Mouse (Mus musculus) left cerebral cortex, postnatal 4 days (tissue): ENCODE measurements around the gene Urb1. TPM values are rescaled to one million over a fixed set of nuclear protein-coding genes. Genes with fewer than 3 reads are reported as not detected.
"Not testable (repeated sequence)": the region's sequence is repeated elsewhere in the genome, so short reads cannot be mapped to it uniquely, and the experiment has no call there.

ENCODE experiments used
- DNase-seq: peaks from one replicate; pipeline ENCODE4 v3.0.0-alpha.2; 2022
- intact Hi-C: fragments of 180-260 bp; cut with DNase I; formaldehyde crosslinking; loops from one replicate; pipeline ENCODE4 v1.15.1; 2025
- total RNA-seq, 2 experiments: library from RNA; stranded (reverse); gene quantifications; 2 replicates each; pipeline ENCODE4 v1.2.3; 2021

The Urb1 gene
- total RNA-seq, 2 experiments from 2014 or later, result 15.9 to 18.5 TPM

- no peak for DNase-seq
- intact Hi-C loops, result no loop called here
Measured at GRCm38 (mm10) chr16:90826041-90826440, 15.8 kb upstream of the Urb1 start.

DNA sequence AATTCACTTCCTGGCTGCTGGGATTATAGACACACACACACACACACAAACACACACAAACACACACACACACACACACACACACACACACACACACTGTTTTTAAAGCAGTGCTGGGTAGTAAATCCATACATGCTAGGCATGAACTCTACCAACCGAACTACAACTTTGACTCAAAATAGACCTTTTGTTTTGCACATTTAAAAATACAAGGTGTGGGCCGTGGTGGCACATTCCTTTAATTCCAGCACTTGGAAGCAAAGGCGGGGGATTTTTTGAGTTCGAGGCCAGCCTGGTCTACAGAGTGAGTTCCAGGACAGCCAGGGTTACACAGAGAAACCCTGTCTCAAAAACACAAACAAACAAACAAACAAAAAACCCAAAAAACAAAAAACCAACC is 13.8 kb upstream of the Urb1 start:
- DNase-seq, intact Hi-C loops: not testable (repeated sequence)

DNA sequence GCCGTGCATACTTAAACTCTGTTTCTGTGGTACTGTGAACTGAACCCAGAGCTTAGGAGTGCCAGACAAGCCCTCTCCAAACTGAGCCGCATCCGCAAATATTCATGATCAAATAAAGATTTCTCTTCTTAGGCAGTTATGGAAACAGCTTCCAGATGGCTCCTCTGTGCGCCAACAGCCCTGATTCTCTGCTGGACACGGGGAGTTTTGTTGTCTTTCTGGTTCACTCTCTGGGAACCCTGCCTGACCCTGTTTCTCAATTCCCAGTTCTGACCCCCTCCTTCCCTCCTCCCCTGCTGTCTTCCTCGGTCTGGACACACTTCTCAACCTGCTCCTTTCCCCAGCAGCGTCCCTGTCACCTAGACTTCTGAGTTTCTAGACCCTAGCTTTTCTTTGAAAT is 12.8 kb upstream of the Urb1 start:
- intact Hi-C loops, result no loop called here
- DNase-seq, result no peak

DNA sequence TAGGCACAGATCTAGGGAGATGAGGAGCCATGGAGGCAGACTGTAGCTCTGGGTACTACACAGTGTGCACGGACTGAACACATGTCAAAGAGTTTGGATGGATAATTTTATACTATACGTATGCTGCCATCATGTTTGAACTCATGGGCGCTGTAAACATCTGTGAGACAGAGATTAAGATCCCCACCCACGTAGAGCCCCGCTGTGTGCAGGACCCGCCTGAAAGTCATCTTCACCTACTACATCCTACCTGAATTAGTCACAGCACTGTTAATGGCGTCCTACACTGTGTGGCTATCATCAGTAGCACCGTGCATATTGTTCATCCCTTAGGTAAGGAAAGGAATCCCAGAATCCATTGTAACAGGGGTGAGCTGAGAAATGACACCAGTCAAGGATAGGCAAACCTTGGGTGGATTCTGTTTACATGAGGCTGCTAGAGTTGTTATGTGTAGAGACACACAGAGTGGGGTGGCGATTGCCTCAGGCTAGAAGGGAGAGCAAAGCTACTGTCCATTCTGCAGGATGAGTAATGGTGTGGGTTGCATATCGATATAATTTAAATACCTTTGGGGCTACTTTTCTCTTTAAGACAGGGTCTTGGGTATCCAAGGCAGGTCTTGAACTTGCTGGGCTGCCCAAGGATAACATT is 12.2 kb upstream of the Urb1 start:
- DNase-seq, result no peak
- intact Hi-C loops, result no loop called here

GRCm38 (mm10) chr16:90821046-90821697 is 11.0 kb upstream of the Urb1 start:
- intact Hi-C loops, result no loop called here
- no peak for DNase-seq

- intact Hi-C loops, result no loop called here
Measured at GRCm38 (mm10) chr16:90820326-90820725, 10.1 kb upstream of the Urb1 start.

DNA sequence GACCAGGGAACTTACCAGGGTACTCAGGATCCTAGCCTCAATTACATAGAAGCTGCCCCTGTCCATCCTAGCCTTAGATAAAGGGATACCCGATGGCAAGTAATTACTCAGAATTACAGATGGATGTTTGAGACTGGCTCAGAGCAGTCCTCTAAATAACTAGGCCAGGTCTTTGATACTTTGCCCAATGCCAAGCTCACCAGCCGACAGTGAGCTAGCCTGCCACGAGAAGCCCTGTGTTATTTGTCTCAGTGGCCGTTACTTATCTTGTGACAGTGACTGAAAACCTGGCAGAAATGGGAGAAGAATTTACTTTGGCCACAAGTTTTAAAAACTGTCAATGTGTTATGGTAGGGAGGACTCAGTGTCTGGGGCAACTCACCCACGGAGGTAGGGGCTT is 1.9 kb upstream of the Urb1 start:
- DNase-seq, result no peak
- intact Hi-C loops, result no loop called here

More at GRCm38 (mm10) chr16:90820326-90820725, 10.1 kb upstream of the Urb1 start:
- no peak for DNase-seq

DNA sequence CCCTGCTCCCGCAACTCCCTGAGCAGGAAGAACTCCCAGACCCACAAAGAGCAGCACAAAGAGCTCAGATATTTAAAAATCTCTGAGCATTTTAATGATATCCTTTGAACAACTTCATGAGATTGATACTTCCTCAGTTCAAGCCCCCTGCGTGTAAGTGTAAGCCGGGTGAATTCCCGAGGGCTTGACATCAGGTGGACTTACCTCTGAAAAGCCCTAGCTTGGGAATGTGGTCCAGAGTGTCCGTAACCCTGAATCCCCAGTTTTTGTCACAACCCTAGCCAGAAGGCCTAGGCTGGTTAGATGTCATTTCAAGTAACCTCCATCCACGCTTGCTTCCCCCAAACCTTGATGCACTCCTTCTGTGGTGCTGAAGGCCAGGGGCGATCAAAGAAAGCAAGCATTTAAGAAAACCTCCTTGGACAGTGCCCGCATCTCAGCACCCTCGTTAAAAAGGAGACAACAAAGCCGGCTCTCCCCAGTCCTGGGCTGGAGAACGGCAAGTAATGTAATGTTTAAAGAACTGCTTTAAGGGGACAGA is 573 bp upstream of the Urb1 start:
- no peak for DNase-seq
- intact Hi-C loops, result no loop called here

DNA sequence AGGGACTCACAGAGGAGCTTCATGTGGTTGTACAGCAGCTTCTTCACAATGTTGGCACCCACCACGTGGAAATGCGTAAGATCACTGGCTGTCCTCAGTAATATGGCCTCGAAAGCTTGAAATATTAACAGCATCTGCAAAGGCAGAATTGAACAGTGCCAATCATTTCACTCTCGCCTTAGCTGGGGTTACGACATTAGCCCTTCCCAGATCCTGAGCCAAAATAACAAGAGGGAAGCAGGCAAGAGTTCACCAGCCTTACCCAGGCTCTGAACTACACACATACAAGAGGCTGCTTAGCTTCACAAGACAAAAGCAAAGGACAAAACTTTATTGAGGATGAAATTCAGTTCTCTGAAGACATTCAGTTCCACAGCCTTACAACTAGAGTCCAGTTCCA is 5.7 kb downstream of the Urb1 start:
- DNase-seq, result no peak
- intact Hi-C loops, result no loop called here

DNA sequence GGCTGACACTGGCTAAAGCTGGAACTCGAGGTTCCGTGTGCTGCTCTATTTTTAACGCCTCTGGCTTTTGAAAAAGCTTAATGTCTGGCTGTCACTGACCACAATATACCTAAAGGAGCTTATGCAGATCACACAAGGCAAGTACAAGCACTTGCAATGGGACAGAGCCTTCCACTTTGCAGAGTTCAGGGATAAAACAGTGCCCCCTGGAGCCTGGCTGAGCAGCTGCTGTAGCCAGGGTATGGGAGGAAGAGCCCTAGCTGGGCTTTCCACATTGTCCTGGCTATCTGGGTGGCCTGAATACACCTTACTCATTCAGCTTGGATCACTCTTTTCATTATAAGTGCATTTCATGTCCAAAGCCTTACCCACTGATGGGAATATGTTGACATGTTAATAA is 8.3 kb downstream of the Urb1 start:
- DNase-seq, result no peak
- intact Hi-C loops, result no loop called here

GRCm38 (mm10) chr16:90801251-90801650 is 9.0 kb downstream of the Urb1 start:
- DNase-seq, result no peak
- intact Hi-C loops, result no loop called here

- DNase-seq, result no peak
- intact Hi-C loops, result loop anchor here (5.0 kb wide), 1 partner anchor 132 kb away; no protein-coding TSS in a partner anchor
Measured at GRCm38 (mm10) chr16:90799840-90800239, 10.4 kb downstream of the Urb1 start.

DNA sequence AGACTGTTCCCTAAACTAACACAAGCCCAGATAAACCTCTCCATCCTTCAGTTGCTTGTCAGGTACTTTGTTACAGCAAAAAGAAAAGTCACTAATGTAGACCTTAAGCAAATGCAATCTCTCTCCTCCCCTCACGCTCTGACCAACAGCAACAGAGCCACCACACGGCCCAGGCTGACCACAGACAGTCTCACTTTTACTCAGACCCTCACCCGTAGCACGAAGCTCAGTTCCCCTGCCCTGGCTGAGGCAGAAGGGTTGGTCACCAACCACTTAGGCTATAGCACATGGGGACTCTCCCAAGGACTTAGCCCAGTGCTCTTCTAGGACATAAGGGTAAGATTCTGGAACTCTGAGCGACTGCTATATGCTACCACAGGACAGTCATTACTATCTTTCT is 11.4 kb downstream of the Urb1 start:
- DNase-seq, result no peak
- intact Hi-C loops, result loop anchor here (5.0 kb wide), 1 partner anchor 133 kb away; no protein-coding TSS in a partner anchor

DNA sequence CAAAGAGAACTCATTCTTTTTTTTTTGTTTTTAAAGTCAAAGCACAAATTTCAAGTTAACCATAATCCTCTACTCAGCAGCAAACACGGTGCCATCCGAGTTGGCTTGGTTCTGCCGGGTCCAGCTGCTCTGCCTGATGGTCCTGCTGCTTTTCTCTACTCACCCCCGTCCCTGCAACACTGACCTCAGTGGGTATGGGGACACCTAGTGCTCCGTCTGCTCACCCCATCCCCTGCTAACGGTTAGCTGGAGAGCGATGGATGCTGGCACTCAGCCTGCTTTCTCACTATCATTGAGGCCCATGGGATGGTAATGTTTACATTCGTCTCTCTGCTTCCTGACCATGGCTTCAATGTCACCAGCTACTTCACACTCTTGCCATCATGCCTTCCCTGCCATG is 11.8 kb downstream of the Urb1 start:
- intact Hi-C loops, result loop anchor here (5.0 kb wide), 1 partner anchor 134 kb away; no protein-coding TSS in a partner anchor
- DNase-seq, result peak; percentile 31

- DNase-seq, result no peak
- intact Hi-C loops, result loop anchor here (5.0 kb wide), 2 partner anchors 138 to 233 kb away; no protein-coding TSS in a partner anchor
Measured at GRCm38 (mm10) chr16:90794708-90795107, 15.5 kb downstream of the Urb1 start.

- intact Hi-C loops, result loop anchor here (5.0 kb wide), 1 partner anchor 235 kb away; no protein-coding TSS in a partner anchor
- peak; percentile 47 for DNase-seq
Measured at GRCm38 (mm10) chr16:90792500-90792899, 17.7 kb downstream of the Urb1 start.

DNA sequence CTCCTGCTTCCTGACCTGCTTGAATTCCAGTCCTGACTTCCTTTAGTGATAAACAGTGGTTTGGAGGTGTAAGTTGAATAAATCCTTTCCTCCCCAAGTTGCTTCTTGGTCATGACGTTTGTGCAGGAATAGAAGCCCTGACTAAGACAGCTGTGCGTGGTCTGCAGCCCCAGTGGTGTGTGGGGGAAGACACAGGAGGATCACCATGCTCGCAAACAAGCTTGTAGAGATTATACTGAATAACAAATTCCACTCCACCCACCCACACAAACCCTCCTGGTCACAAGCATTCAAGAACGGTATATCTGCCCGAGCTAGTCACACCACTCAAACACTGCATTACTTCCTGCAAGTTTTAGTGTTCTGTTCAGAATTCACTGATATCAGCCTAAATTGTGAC is 18.1 kb downstream of the Urb1 start:
- intact Hi-C loops, result loop anchor here (5.0 kb wide), 1 partner anchor 235 kb away; no protein-coding TSS in a partner anchor
- no peak for DNase-seq

DNA sequence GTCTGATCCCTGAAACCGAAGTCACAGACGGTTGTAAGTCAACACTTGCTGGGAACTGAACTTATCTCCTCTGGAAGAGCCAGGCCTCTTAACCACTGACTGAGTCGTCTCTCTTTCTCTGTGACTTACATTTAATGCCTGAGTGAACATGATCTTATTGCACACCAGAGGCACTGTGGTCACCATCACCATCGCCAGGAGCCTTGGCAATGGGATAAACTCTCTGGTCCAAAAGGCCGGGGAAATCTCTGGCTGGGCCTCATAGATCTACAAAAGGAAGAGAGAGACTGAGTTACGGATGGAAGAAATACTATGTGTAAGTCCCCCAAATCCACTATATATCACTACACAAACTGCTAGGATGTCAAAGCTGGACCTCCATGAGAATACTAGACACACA is 19.3 kb downstream of the Urb1 start:
- intact Hi-C loops, result loop anchor here (5.0 kb wide), 1 partner anchor 236 kb away; no protein-coding TSS in a partner anchor
- DNase-seq, result no peak

GRCm38 (mm10) chr16:90788580-90788979 is 21.6 kb downstream of the Urb1 start:
- no peak for DNase-seq
- intact Hi-C loops, result no loop called here

DNA sequence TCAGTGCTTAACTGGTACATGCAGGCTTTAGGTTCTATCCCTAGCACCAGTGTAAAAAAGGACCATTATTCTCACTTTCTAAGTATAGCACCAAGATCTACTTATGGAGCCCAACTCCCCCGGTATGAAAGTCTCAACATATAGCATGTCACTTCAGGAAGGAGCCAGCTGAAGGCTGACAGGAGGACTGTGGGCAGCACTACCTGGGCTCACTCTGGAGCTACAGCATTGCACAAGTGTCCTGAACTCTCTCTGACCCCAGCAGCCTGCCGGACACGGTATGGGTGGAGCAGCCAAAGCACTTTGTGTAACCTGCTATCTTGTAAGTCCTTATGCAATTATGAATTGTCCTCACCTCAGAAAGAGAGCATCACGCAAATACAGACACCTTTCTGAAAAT is 25.0 kb downstream of the Urb1 start:
- DNase-seq, result no peak

DNA sequence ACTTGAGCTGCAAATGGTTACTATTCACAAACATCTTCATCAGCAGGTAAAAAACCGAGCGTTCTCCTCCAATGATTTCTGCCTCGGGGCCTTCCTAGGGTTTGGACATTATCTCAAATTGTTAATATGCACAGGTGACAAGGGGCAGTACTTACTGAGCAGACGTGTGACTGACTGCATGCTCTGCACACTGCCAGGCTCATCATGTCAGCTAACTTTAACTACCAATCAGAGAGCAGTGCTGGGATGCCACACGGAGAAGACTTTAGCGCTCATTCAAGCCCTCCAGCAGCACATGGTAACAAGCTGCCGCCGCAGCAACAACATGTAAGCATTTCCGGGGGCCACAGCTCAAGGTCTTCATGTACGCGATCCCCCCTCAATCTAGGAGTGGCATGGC is 26.9 kb downstream of the Urb1 start:
- DNase-seq, result no peak
- intact Hi-C loops, result no loop called here

More for the DNA sequence above, 25.0 kb downstream of the Urb1 start:
- intact Hi-C loops, result no loop called here

DNA sequence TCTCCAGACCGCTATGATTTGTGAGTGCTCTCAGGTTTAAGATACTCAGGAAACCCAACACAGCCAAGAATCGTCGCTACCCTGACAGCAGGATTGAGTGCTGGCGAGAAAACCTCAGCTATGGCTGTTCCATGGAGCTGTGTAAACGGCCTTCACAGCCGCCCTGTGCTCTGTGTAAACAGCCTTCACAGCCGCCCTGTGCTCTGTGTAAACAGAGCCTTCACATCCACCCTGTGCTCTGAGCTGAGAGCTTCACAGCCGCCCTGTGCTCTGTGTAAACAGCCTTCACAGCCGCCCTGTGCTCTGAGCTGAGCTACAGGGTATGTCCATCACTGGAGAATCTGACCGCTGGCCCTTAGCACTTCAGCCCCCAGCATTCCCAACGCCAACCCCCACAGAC is 30.4 kb downstream of the Urb1 start:
- no peak for DNase-seq
- intact Hi-C loops, result no loop called here
